Mouse (Mus musculus) hindlimb bud, embryonic 11.5 days (tissue): Measurements from ENCODE around the gene Anks3.

Experiments
- DNase-seq: peaks from one replicate; pipeline ENCODE4 v3.0.0-alpha.2; 2012; ENCODE audit warnings: low read depth, low spot score; ENCODE audit errors: extremely low spot score

Gene Anks3

DNA sequence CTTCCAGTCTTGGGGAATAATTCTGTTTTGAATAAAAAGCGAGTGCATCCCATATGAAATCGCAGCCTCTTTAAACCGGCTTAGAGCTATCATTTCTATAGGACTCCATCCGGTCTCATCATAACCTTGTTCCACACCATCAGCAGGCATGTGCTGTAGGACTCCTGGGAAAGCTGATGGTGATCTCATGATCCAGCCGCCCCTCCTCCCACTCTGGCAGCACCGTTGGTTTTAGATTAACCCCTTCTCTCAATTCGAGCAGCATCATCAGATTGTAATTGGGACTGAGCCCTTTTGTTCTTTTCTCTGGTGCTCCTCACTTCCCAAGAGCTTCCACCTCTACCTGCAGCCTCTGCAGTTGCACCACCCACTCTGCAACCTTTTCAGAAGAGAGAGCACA, 62.8 kb downstream of the Anks3 start:
- DNase-seq = no peak

- no peak for DNase-seq
These were observed 64.3 kb downstream of the Anks3 start for GRCm38 (mm10) chr16:4899711-4900110.

GRCm38 (mm10) chr16:4898881-4899280, 65.1 kb downstream of the Anks3 start:
- no peak for DNase-seq

- DNase-seq = no peak
These were observed 66.8 kb downstream of the Anks3 start for GRCm38 (mm10) chr16:4897146-4897730.

- no peak for DNase-seq
These were observed 67.6 kb downstream of the Anks3 start for GRCm38 (mm10) chr16:4896249-4897027.

DNA sequence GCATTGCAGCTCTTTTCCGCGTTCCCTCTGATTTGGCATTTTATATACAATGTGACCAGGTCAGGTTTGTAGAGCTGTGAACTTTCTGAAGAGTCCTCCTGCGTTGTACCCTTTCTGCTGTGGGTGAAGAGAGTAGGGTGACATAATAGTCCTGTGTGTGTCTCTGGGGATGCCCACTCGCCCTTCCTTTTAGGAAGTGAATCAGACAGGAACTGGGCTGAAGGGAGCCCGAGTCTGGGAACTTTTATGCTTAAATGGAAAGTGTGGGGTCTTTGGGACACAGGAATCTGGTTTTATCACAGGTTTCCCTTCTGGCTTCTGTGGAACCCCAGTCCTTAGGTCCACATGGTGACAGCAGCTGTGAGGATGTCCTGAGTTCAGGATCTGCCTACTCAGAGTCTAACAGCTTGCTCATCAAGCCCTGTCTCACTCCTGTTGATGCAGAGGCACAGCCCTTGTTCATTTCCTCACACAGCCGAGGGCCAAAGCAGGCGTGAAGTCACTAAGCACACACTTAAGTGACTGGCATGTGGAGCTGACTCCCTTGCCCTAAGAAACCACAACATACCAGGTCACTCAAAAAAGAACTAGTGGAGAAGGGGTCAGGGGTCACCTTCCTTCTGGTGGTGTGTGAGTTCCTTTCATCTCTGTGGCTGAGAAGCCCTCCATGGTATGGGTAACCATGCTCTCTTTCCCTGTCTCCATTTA, 69.7 kb downstream of the Anks3 start:
- no peak for DNase-seq

- no peak for DNase-seq
These were observed 71.8 kb downstream of the Anks3 start for GRCm38 (mm10) chr16:4892171-4892570.
